Mouse (Mus musculus) CH12.LX (cell line): ENCODE measurements around the gene Lce1m. TPM values are rescaled to one million over a fixed set of nuclear protein-coding genes. Genes with fewer than 3 reads are reported as not detected.

Experiments
- DNase-seq: peaks from one replicate; pipeline ENCODE4 v3.0.0-alpha.2; 2013; ENCODE audit errors: extremely low read depth
- H3K27ac ChIP-seq: 2 replicates; pipeline ENCODE4 v1.5.1; 2012; ENCODE audit warnings: low read depth, mild to moderate bottlenecking, control low read depth, moderate library complexity; ENCODE audit not compliant: insufficient read depth
- H3K27me3 ChIP-seq: replicated peaks from 2 replicates; pipeline ENCODE3; 2012; ENCODE audit warnings: inconsistent platforms
- H3K36me3 ChIP-seq, 2 experiments: replicated peaks in 1 of 2; 2 replicates each; pipeline versions ENCODE3 to v1.6.1; 2012; ENCODE audit warnings: inconsistent platforms in 1 of 2, low read length in 1 of 2, mild to moderate bottlenecking in 1 of 2, mixed read lengths in 1 of 2, moderate library complexity in 1 of 2; ENCODE audit not compliant: control insufficient read depth in 1 of 2, insufficient read depth in 1 of 2
- H3K4me1 ChIP-seq, 2 experiments: 2 replicates each; pipeline ENCODE4 v1.6.1; 2012; ENCODE audit warnings: inconsistent platforms in 1 of 2, moderate library complexity in 1 of 2; ENCODE audit not compliant: insufficient read depth in 2 of 2, control insufficient read depth in 1 of 2
- H3K4me2 ChIP-seq: 2 replicates; pipeline ENCODE4 v1.6.1; 2012; ENCODE audit warnings: low read depth, mild to moderate bottlenecking, control low read depth; ENCODE audit not compliant: poor library complexity, insufficient read depth, severe bottlenecking
- H3K4me3 ChIP-seq, 3 experiments: fragments of 150-350 bp in 1 of 3; sonication (generic) in 1 of 3; replicated peaks in 1 of 3; 2 replicates each; pipeline versions ENCODE3 to v1.5.1; 2011 to 2012; ENCODE audit warnings: low read depth in 2 of 3, low read length in 2 of 3, mild to moderate bottlenecking in 2 of 3, moderate library complexity in 2 of 3, control low read depth in 1 of 3, improper control_type of control experiment in 1 of 3, inconsistent platforms in 1 of 3, mixed read lengths in 1 of 3; ENCODE audit not compliant: poor library complexity in 1 of 3
- H3K79me2 ChIP-seq: replicated peaks from 2 replicates; pipeline ENCODE4 v1.6.1; 2012; ENCODE audit warnings: mild to moderate bottlenecking, moderate library complexity; ENCODE audit not compliant: control insufficient read depth, poor library complexity, insufficient read depth, severe bottlenecking; ENCODE audit errors: extremely low read depth
- H3K9ac ChIP-seq: 2 replicates; pipeline ENCODE4 v1.6.1; 2012; ENCODE audit warnings: low read depth, mild to moderate bottlenecking, control low read depth, moderate library complexity; ENCODE audit not compliant: insufficient read depth
- H3K9me3 ChIP-seq: replicated peaks from 2 replicates; pipeline ENCODE3; 2012; ENCODE audit warnings: low read length, inconsistent platforms, mixed read lengths
- CHD2 ChIP-seq: IDR thresholded peaks from 2 replicates; pipeline ENCODE4 v1.6.1; 2011; ENCODE audit warnings: low read length, improper control_type of control experiment
- CTCF ChIP-seq, 2 experiments: IDR thresholded peaks in 1 of 2; conservative IDR thresholded peaks in 1 of 2; 2 replicates each; pipeline ENCODE4 v1.5.1; 2011 to 2012; ENCODE audit warnings: low read depth in 2 of 2, low read length in 2 of 2, improper control_type of control experiment in 1 of 2, inconsistent platforms in 1 of 2, mild to moderate bottlenecking in 1 of 2, moderate library complexity in 1 of 2
- MYC ChIP-seq: IDR thresholded peaks from 2 replicates; pipeline ENCODE4 v1.6.1; 2011; ENCODE audit warnings: low read depth, mild to moderate bottlenecking, improper control_type of control experiment, low read length
- POLR2AphosphoS2 ChIP-seq: IDR thresholded peaks from 2 replicates; pipeline ENCODE4 v1.6.1; 2011; ENCODE audit warnings: low read depth, low read length, improper control_type of control experiment
- RAD21 ChIP-seq: IDR thresholded peaks from 2 replicates; pipeline ENCODE4 v1.6.1; 2011; ENCODE audit warnings: low read depth, mild to moderate bottlenecking, low read length, improper control_type of control experiment, moderate library complexity
- SMC3 ChIP-seq: IDR thresholded peaks from 2 replicates; pipeline ENCODE4 v1.6.1; 2011; ENCODE audit warnings: low read depth, low read length, improper control_type of control experiment
- ZNF384 ChIP-seq: IDR thresholded peaks from 2 replicates; pipeline ENCODE4 v1.6.1; 2012; ENCODE audit warnings: low read depth, low read length, improper control_type of control experiment, inconsistent platforms
- dilution Hi-C: fragments of 300-500 bp; cut with MboI; formaldehyde crosslinking; loops from 2 replicates; pipeline ENCODE4 v1.14.3; 2020; ENCODE audit warnings: low sequenced_read_pairs; ENCODE audit not compliant: extremely low pct_unique_long_range_greater_than_20kb, extremely low pct_ligation_motif_present
- in situ Hi-C: fragments of 300-500 bp; cut with MboI; formaldehyde crosslinking; loops from 3 replicates; pipeline ENCODE4 v1.14.3; 2019; ENCODE audit warnings: low sequenced_read_pairs, low pct_ligation_motif_present, low pct_unique_long_range_greater_than_20kb, mixed read lengths
- polyA plus RNA-seq: library from polyadenylated mRNA; unstranded; fragments of >175 nt; gene quantifications from 2 replicates; pipeline ENCODE4 v1.2.1, GENCODE M21; 2012; ENCODE audit warnings: low read depth; ENCODE audit not compliant: insufficient read length
- total RNA-seq, 2 experiments: library from RNA; depleted of rRNA; stranded (reverse); fragments of 300-350 nt in 1 of 2; fragments of >200 nt in 1 of 2; gene quantifications; 2 replicates each; pipeline ENCODE4 v1.2.3; 2012 to 2014

The Lce1m gene
- total and polyA plus RNA-seq, 3 experiments, result not detected

DNA sequence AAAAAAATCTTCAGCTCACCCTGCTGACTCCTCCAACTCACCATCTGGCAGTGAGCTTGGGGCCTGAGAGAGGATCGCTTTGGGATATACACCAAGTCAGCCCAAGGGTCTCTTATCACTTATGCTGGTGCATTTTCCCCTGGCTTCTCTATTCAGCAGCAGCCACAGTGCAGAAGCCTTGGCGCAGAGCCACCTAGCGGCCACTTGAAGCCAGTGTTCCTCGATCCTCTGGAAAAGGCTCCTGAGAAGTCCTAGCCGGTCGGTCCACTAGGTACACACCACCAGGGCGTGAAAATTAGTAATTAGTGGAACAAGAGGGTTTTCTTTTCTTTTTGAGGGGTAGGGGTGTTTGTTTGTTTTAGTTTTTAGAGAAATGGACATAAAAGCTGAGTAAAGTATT is 20.2 kb downstream of the Lce1m start:
- TF ChIP-seq RAD21, result peak; percentile 30
- peak; percentile 63 to 77 for TF ChIP-seq CTCF (conservative IDR thresholded peaks at IDR 0.05 in 1 of 2, IDR thresholded peaks at IDR 0.05 in 1 of 2; ENCODE audit: low read depth in 2 of 2, low read length in 2 of 2)
- peak; percentile 34 for TF ChIP-seq SMC3
- TF ChIP-seq POLR2AphosphoS2, result no peak
- H3K9me3 ChIP-seq, result no peaks in the 10 kb centered on the region
- H3K27ac ChIP-seq, result no peak overlapping the region
- H3K9ac ChIP-seq, result no peak overlapping the region
- no peak overlapping the region for H3K4me3 ChIP-seq
- H3K36me3 ChIP-seq, result no peaks in the 10 kb centered on the region
- in situ Hi-C loops, result no loop called here
- no peak overlapping the region for H3K4me2 ChIP-seq
- no peaks in the 10 kb centered on the region for H3K27me3 ChIP-seq
- peak; percentile 62 for DNase-seq
- H3K4me1 ChIP-seq, result peaks cover 0 to 2% of the 10 kb centered on the region in 2 experiments; a peak in 1 of 4 replicates
- dilution Hi-C loops, result no loop called here
- no peaks in the 10 kb centered on the region for H3K79me2 ChIP-seq

DNA sequence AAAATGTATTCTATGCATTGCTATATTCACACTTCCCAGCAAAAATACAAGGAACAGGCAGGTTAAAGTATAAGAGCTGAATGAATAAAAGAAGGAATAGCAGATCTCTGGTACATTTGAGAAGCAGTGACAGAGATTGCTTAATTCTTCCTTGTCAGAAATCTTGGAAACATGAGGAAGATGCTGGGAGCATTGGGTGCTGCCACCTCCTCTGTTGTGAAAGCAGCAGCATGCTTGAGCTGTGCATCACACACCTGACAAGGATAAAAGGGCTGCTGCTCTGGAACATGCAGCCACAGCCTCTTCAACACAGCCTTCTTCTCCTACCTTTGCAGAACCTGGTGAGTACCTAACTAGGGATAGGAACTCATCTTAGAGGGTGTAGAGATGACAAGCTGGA is 26.9 kb downstream of the Lce1m start, which contains the start of gene Lce3f:
Gene Lce3f, plus strand, starts transcription at position 301 of the 400 bp plus-strand sequence.
- no peaks in the 10 kb centered on the region for H3K36me3 ChIP-seq
- dilution Hi-C loops, result no loop called here
- in situ Hi-C loops, result no loop called here
- H3K4me3 ChIP-seq, result no peak within 1 kb of the TSS
- H3K79me2 ChIP-seq, result no peaks in the 10 kb centered on the region
- no peak within 1 kb of the TSS for H3K27ac ChIP-seq
- no peak within 1 kb of the TSS for H3K4me2 ChIP-seq
- no peak for TF ChIP-seq MYC
- TF ChIP-seq CHD2, result no peak
- no peak within 1 kb of the TSS for H3K9ac ChIP-seq
- H3K9me3 ChIP-seq, result no peaks in the 10 kb centered on the region
- H3K27me3 ChIP-seq, result no peaks in the 10 kb centered on the region
- no peaks in the 10 kb centered on the region for H3K4me1 ChIP-seq
- DNase-seq, result no peak

DNA sequence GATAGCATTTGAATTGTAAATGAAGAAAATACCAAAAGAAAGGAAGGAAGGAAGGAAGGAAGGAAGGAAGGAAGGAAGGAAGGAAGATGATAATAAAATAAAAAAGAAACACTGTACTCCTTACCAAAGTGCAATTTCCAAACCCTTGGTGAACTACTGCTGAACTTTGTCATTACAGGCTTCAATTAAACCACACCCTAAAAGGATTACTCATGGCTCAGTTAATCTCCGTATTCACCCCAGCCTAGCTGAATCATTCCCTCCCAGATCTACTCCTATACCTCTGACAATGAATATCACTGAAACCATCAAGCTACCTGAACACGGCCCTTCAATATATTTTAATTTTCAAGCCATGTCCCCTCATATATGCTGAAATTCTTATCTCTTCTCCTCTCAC is 40.4 kb downstream of the Lce1m start:
- H3K4me3 ChIP-seq, result no peak overlapping the region
- H3K4me1 ChIP-seq, result no peaks in the 10 kb centered on the region
- no peak overlapping the region for H3K27ac ChIP-seq
- no peaks in the 10 kb centered on the region for H3K36me3 ChIP-seq
- DNase-seq, result no peak
- H3K9me3 ChIP-seq, result no peaks in the 10 kb centered on the region
- H3K9ac ChIP-seq, result no peak overlapping the region
- TF ChIP-seq ZNF384, result no peak
- TF ChIP-seq, all 38 proteins: peak for 0
- H3K79me2 ChIP-seq, result no peaks in the 10 kb centered on the region
- no peaks in the 10 kb centered on the region for H3K27me3 ChIP-seq
- H3K4me2 ChIP-seq, result no peak overlapping the region
- dilution Hi-C loops, result no loop called here
- in situ Hi-C loops, result no loop called here

Other genes starting within 250 kb of the Lce1m start
- not detected in 2 replicates for gene Lce1i, start 240.2 kb downstream of the Lce1m start, total RNA-seq (2012; rRNA removed)
- gene Lce1i, start 240.2 kb downstream of the Lce1m start, total RNA-seq (2014; rRNA removed), result not detected in 2 replicates
- not detected in 2 replicates for gene Lce1i, start 240.2 kb downstream of the Lce1m start, polyA plus RNA-seq
- not detected in 2 replicates for gene Lce1j, start 228.5 kb downstream of the Lce1m start, total RNA-seq (2012; rRNA removed)
- gene Lce1j, start 228.5 kb downstream of the Lce1m start, total RNA-seq (2014; rRNA removed), result not detected in 2 replicates
- gene Lce1j, start 228.5 kb downstream of the Lce1m start, polyA plus RNA-seq, result not detected in 2 replicates
- not detected in 2 replicates for gene Lce1k, start 211.2 kb downstream of the Lce1m start, total RNA-seq (2012; rRNA removed)
- not detected in 2 replicates for gene Lce1k, start 211.2 kb downstream of the Lce1m start, total RNA-seq (2014; rRNA removed)
- not detected in 2 replicates for gene Lce1k, start 211.2 kb downstream of the Lce1m start, polyA plus RNA-seq
- not detected in 2 replicates for gene Kprp, start 191.8 kb downstream of the Lce1m start, total RNA-seq (2012; rRNA removed)
- gene Kprp, start 191.8 kb downstream of the Lce1m start, total RNA-seq (2014; rRNA removed), result not detected in 2 replicates
- gene Kprp, start 191.8 kb downstream of the Lce1m start, polyA plus RNA-seq, result not detected in 2 replicates
- gene Lce1l, start 167.8 kb downstream of the Lce1m start, total RNA-seq (2012; rRNA removed), result not detected in 2 replicates
- gene Lce1l, start 167.8 kb downstream of the Lce1m start, total RNA-seq (2014; rRNA removed), result not detected in 2 replicates
- not detected in 2 replicates for gene Lce1l, start 167.8 kb downstream of the Lce1m start, polyA plus RNA-seq
- not detected in 2 replicates for gene 2310050C09Rik, start 148.8 kb downstream of the Lce1m start, total RNA-seq (2012; rRNA removed)
- gene 2310050C09Rik, start 148.8 kb downstream of the Lce1m start, total RNA-seq (2014; rRNA removed), result not detected in 2 replicates
- not detected in 2 replicates for gene 2310050C09Rik, start 148.8 kb downstream of the Lce1m start, polyA plus RNA-seq
- gene Lce3a, start 92.8 kb downstream of the Lce1m start, total RNA-seq (2012; rRNA removed), result not detected in 2 replicates
- not detected in 2 replicates for gene Lce3a, start 92.8 kb downstream of the Lce1m start, total RNA-seq (2014; rRNA removed)
- gene Lce3a, start 92.8 kb downstream of the Lce1m start, polyA plus RNA-seq, result not detected in 2 replicates
- gene Lce3b, start 86.1 kb downstream of the Lce1m start, total RNA-seq (2012; rRNA removed), result not detected in 2 replicates
- not detected in 2 replicates for gene Lce3b, start 86.1 kb downstream of the Lce1m start, total RNA-seq (2014; rRNA removed)
- gene Lce3b, start 86.1 kb downstream of the Lce1m start, polyA plus RNA-seq, result not detected in 2 replicates
- gene Lce3c, start 74.6 kb downstream of the Lce1m start, total RNA-seq (2012; rRNA removed), result not detected in 2 replicates
- not detected in 2 replicates for gene Lce3c, start 74.6 kb downstream of the Lce1m start, total RNA-seq (2014; rRNA removed)
- gene Lce3c, start 74.6 kb downstream of the Lce1m start, polyA plus RNA-seq, result not detected in 2 replicates
- not detected in 2 replicates for gene Lce3d, start 61.7 kb downstream of the Lce1m start, total RNA-seq (2012; rRNA removed)
- not detected in 2 replicates for gene Lce3d, start 61.7 kb downstream of the Lce1m start, total RNA-seq (2014; rRNA removed)
- not detected in 2 replicates for gene Lce3d, start 61.7 kb downstream of the Lce1m start, polyA plus RNA-seq
- not detected in 2 replicates for gene Lce3e, start 52.0 kb downstream of the Lce1m start, total RNA-seq (2012; rRNA removed)
- not detected in 2 replicates for gene Lce3e, start 52.0 kb downstream of the Lce1m start, total RNA-seq (2014; rRNA removed)
- gene Lce3e, start 52.0 kb downstream of the Lce1m start, polyA plus RNA-seq, result not detected in 2 replicates
- gene Lce3f, start 26.8 kb downstream of the Lce1m start, total RNA-seq (2012; rRNA removed), result not detected in 2 replicates
- not detected in 2 replicates for gene Lce3f, start 26.8 kb downstream of the Lce1m start, total RNA-seq (2014; rRNA removed)
- gene Lce3f, start 26.8 kb downstream of the Lce1m start, polyA plus RNA-seq, result not detected in 2 replicates
- gene Crct1, start 3.4 kb downstream of the Lce1m start, total RNA-seq (2012; rRNA removed), result not detected in 2 replicates
- not detected in 2 replicates for gene Crct1, start 3.4 kb downstream of the Lce1m start, total RNA-seq (2014; rRNA removed)
- not detected in 2 replicates for gene Crct1, start 3.4 kb downstream of the Lce1m start, polyA plus RNA-seq
- not detected in 2 replicates for gene Gm4858, start 49.8 kb upstream of the Lce1m start, total RNA-seq (2012; rRNA removed)
- gene Gm4858, start 49.8 kb upstream of the Lce1m start, total RNA-seq (2014; rRNA removed), result not detected in 2 replicates
- gene Gm4858, start 49.8 kb upstream of the Lce1m start, polyA plus RNA-seq, result not detected in 2 replicates
- not detected in 2 replicates for gene Crnn, start 125.7 kb upstream of the Lce1m start, total RNA-seq (2012; rRNA removed)
- gene Crnn, start 125.7 kb upstream of the Lce1m start, total RNA-seq (2014; rRNA removed), result not detected in 2 replicates
- gene Crnn, start 125.7 kb upstream of the Lce1m start, polyA plus RNA-seq, result not detected in 2 replicates
- not detected in 2 replicates for gene Flg2, start 178.2 kb upstream of the Lce1m start, total RNA-seq (2012; rRNA removed)
- gene Flg2, start 178.2 kb upstream of the Lce1m start, total RNA-seq (2014; rRNA removed), result not detected in 2 replicates
- not detected in 2 replicates for gene Flg2, start 178.2 kb upstream of the Lce1m start, polyA plus RNA-seq